Mouse (Mus musculus) testis, adult 2 months (tissue): Measurements from ENCODE around the gene Slc48a1.

Experiments used
- CTCF ChIP-seq: fragments of 200-500 bp; IDR thresholded peaks from 2 replicates; pipeline ENCODE4 v1.5.1; 2012; ENCODE audit warnings: low read depth, mild to moderate bottlenecking, inconsistent platforms, low read length, moderate library complexity; ENCODE audit not compliant: control insufficient read depth, insufficient read depth, insufficient replicate concordance
- POLR2A ChIP-seq: fragments of 200-500 bp; IDR thresholded peaks from 2 replicates; pipeline ENCODE4 v1.6.1; 2012; ENCODE audit warnings: low read depth, mild to moderate bottlenecking, inconsistent platforms, low read length, moderate library complexity; ENCODE audit not compliant: control insufficient read depth

DNA sequence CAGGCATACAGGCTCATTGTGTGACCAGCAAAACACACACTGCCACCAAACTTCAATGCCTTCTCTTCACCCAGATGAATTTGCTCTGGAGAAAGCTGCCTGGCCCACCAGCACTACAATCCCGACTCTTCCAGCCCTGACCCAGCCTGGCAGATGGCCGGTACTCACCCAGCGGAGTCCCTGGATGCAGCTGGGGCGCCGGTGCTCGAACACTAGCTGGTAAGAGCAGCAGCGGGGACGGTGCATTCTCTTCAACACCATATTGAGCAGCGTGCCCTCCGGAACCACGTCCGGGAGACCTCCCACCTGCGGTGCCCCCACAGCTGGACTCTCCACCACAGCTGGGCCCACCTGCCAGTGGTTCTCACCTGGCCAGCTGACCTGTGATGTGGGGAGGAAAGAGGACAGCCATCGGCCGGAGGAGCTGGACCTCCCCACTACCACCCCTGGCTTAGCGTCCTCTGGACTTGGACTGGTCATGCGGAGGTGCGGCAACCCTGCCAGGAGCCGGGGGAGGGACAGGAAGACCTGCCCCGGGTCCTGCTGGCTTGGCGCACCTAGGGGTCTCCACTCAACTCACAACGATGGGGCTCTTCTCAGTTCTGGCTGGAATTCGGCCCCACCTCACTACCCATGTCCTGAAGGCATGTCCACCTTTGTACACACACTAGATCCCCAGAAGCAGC is 11.6 kb upstream of the Slc48a1 start:
- TF ChIP-seq CTCF (no peak), POLR2A (no peak)
